Mouse (Mus musculus): ENCODE data around the gene Mei4. TPM values are rescaled to one million over a fixed set of nuclear protein-coding genes. Genes with fewer than 3 reads are reported as not detected.

Mei4 gene
- polyA plus RNA-seq, 2 experiments from 2014 or later, result 0.23 to 0.30 TPM

GRCm38 (mm10) chr9:82162415-82162814 is 298.9 kb downstream of the Mei4 start:
- no peak for ATAC-seq

GRCm38 (mm10) chr9:82217976-82218375 is 354.5 kb downstream of the Mei4 start:
- ATAC-seq, result no peak

- ATAC-seq, result no peak
Measured at GRCm38 (mm10) chr9:82247695-82248445, 384.4 kb downstream of the Mei4 start.

Other genes with a start within 250 kb of the Mei4 start
- gene Htr1b, start 229.8 kb upstream of the Mei4 start, polyA plus RNA-seq (2017; shearing (Covaris generic)), result not detected

Data from activated CD4-positive, CD25-positive, alpha-beta regulatory T cell, adult 4 months (primary cell).